Mouse (Mus musculus) megakaryocyte progenitor cell, adult 5-6 weeks (primary cell): ENCODE measurements around the gene C330007P06Rik. TPM values are rescaled to one million over a fixed set of nuclear protein-coding genes. Genes with fewer than 3 reads are reported as not detected.
"Not testable (repeated sequence)": the region's sequence is repeated elsewhere in the genome, so short reads cannot be mapped to it uniquely, and the experiment has no call there.

Experiments
- ATAC-seq: replicated peaks from 2 replicates; pipeline ENCODE4 v1.8.0; 2016; ENCODE audit warnings: mild to moderate bottlenecking, moderate TSS enrichment, inconsistent platforms; ENCODE audit not compliant: poor library complexity
- total RNA-seq, 2 experiments: library from RNA; stranded (forward) in 1 of 2; stranded (reverse) in 1 of 2; fragments of 157-497, 149-512 nt in 1 of 2; fragments of 200-1000 nt in 1 of 2; gene quantifications; 2 replicates each; pipeline versions ENCODE4 v1.2.3 to v1.2.4; 2015 to 2017

C330007P06Rik gene
- total RNA-seq (2015) (29.1 and 31.2 TPM in 2 replicates), total RNA-seq (2017) (63.5 and 75.6 TPM in 2 replicates)

DNA sequence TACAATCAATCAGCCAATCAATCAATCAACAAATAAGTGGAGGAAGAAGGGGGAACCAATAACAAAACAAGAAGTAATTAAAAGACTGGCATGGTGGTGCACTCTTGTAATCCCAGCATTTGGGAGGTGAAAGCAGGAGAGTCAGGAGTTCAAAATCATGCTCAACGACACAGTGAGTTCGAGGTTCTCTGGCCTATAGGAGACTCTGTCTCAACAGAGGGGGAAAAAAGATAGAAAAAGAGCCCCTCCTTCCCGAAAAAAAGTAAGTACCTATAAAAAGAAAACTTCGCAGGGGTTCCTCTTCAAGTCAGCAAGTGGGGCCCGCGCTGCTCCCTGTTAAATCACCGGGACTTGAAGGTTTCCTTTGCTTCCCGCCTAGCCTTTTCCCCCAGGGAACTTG is at the start of gene C330007P06Rik, which contains the start of gene Ube2a:
Gene C330007P06Rik, minus strand, starts transcription at position 347 of the 400 bp plus-strand sequence.
Gene Ube2a, plus strand, starts transcription at position 136 of the 400 bp plus-strand sequence.
- ATAC-seq, result peak; percentile 30; the same call in 1 of the 2 replicates

DNA sequence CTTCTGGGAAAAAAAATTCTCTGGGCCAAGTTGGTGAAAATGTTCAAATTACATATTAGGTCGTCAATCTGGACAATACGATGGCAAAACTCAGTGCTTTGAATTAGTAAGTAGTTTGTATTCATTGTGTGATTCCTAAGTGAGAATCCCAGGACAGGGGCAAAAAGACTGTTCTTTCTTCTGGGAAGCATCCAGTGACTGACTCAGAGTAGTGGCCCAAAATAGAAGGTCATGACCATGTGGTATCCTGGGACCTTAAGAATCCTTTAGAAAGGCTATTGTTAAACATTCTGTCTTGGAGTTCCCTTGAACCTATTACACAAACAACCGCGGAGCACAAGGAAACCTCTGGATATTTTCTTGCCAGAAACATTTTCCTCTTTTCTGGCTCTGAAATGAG is 47.4 kb upstream of the C330007P06Rik start:
- no peak for ATAC-seq

DNA sequence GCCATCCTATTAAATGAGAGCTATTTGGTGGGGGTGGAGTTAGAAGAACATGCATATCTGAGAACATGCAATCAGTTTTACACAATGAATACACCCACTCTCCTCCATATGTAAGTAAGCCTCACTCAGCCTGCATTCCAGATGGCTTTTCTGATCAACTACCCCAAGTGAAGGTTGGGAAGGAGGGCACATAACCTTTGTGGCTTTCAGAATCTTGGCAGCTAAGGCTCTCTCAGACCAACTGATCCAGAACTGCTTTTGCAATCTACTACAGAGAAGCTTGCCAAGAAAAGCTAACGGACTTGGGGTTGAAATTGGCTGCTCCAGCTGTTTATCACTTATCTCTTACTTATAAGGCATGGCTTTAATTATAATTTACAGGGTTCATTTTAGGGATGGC is 43.8 kb upstream of the C330007P06Rik start:
- ATAC-seq, result peak; percentile 50

DNA sequence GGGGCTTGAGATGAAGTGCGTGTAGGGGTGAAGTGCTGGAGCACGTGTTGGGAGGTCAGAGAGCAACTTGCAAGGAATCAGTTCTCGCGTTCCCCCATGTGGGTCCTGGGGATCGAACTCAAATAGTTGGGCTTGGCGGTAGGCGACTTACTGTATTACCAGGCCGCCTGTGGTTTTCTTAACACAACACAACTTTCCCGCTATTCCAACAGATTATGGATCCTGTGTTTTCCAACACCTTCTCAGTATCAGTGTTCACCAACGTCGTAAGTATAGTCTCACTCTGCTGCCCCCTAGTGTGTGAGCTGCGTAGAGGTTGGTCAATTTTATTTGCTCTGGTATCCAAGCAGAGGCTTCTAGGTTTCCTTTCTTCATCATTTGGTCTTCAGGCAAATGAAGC is 37.4 kb upstream of the C330007P06Rik start:
- peak; percentile 90 for ATAC-seq

DNA sequence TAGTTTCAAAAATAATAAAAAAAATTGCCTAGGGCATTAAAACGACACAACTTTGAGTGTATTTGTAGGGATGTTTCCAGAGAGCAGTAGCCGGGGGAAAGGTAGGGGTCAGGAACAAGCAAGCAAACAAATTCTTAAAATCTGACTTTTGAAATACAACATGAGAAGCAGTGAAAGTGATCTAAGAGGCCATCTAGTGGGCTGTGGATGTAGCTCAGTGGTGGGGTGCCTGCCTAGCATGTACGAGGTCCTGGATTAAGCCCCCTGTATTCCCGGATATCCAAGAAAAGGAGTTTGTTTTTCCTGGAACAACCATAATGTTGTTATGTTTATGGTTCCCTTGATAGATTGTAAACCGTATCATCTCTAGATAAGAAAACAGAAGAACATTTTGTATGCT is 32.6 kb upstream of the C330007P06Rik start:
- peak; percentile 27; the same call in 1 of the 2 replicates for ATAC-seq

DNA sequence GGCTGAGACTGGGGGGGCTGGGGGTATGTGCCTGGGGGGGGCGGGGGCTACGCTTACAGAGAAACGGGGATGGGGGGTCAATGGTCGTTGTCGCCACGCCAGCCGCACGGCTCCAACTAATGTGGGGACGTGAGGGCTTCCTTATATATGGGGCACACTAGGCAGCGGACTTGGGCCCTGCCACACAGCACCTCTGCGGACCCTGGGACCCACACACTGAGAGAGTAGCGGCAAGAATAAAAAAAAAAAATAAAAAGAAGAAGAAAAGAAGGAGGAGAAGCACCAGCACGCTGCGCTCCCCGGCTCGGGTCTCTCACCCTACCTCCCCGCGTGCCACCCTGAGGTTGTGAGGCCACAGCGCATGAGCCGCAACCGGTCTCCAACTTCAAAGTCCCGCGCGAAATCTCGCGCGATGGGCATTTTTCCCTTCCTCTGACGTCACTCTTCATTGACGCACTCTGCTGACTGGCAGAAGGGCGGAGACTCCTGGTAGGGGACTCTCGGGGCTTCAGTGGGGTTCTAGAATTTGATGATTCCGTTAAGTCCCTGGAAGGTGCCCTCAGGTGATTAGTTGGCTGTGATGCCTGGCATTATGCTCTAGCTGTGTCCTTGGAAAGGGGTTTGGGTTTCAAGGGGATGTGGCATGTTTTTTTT is 29.3 kb upstream of the C330007P06Rik start:
- ATAC-seq, result peak; percentile 93

DNA sequence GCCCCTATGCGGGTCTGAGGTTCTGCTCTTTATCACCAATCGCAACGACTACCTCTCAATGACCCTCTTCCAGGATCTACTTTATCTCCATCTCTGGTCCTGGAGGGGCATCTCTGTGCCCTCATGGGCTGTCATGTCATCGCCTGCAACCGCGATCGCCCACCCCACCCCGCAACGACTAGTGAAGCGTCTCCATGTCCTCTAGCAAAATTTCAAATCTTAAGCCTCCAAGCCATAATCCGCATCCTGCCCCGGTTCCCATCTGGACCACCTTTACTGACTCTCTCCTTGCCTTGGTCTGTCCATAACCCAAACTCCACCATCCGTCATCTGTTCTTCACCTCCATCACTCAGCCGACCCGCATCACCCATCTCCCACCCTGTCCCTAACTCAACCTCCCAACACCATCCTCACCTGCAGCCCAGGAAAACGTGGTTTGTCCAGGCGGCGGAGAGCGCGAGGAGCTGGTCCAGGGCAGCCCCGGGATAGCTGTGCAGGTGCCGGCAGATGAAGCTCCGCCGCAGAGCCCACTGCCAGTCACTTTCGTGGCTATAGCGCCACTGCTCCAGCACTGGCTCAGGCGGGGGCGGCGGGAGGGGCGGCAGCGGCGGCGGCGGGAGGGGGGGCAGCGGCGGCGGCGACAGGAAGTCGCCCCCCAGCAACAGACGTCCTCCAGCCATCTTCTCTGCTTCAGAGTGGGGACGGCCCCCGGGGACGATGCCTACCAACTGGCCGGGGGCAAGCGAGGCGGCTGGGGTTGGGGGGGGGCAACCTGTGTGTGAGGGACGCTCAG is 28.6 kb upstream of the C330007P06Rik start, which contains the start of gene Nkrf:
Gene Nkrf, minus strand, starts transcription at position 579 of the 794 bp plus-strand sequence.
- peak; percentile 33; the same call in 1 of the 2 replicates for ATAC-seq

DNA sequence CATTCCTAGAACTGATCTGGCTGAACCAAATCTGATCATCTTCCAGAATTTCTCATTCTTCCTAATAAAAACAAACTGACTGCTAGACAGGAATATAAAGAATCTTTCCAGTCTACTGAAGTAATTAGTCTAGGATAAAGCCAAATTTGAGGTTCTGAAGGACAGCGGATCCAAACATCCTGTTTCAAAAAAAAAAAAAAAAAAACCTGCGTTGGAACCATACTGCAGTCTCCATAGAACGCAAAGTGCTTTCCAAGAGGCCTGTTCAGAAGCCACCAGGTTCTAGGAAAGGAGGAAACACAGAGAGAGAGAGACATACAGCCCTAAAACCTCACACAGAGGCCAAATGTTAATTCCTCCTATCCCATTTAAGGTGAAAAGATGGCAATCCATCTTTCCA is 27.7 kb upstream of the C330007P06Rik start:
- no peak for ATAC-seq

DNA sequence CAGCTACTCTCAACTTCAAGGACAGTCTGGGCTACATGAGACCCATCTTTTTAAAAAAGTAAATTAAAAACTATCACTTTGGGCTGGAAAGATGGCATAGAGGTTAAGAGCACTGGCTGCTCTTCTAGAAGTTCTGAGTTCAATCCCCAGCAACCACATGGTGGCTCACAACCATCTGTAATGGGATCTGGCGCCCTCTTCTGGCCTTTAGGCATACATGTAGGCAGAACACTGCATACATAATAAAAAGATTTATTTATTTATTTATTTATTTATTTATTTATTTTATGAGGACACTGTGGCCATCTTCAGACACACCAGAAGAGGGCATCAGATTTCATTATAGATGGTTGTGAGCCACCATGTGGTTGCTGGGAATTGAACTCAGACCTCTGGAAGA is 25.0 kb upstream of the C330007P06Rik start:
- not testable (repeated sequence) for ATAC-seq

DNA sequence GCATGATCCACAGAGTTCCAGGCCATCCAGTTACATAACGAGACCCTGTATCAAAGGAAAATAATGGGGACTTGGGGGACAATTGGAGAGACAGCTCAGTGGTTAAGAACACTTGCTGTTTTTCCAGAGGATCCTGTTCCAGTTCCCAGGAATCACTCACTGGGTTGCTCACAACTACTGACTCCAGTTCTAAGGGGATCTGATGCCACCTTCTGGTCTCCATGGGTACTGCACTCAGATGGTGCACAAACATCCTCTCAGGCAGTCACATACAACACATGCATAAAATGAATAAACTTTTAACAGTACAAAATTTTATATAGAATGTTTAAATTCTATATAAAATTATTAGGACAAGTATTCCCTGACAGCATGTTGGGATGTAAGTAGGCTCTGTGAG is 10.8 kb upstream of the C330007P06Rik start:
- 0 out of 2 replicates have a peak, but pooled peaks have one; percentile 31 for ATAC-seq

DNA sequence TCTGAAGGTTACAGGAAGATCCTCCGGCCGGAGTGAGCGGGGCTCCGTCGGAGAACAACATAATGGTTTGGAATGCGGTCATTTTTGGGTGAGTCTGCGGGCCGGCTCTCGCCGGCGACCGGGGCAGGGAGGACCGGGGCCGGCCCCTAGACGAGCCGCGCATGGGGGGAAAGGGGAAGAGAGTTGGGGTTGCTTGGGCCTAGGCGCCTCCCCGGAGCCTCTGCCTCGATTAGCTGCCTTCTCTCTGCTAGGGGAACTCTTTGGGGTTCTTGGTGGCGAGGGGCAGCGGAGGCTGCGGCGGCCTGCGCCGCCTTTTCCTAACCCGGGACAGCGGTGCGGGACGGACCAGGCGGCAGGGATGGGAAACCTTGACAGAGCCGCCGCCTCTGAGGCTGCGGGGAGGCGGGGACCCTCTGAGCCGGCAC is 805 bp upstream of the C330007P06Rik start:
- peak; percentile 32 for ATAC-seq

DNA sequence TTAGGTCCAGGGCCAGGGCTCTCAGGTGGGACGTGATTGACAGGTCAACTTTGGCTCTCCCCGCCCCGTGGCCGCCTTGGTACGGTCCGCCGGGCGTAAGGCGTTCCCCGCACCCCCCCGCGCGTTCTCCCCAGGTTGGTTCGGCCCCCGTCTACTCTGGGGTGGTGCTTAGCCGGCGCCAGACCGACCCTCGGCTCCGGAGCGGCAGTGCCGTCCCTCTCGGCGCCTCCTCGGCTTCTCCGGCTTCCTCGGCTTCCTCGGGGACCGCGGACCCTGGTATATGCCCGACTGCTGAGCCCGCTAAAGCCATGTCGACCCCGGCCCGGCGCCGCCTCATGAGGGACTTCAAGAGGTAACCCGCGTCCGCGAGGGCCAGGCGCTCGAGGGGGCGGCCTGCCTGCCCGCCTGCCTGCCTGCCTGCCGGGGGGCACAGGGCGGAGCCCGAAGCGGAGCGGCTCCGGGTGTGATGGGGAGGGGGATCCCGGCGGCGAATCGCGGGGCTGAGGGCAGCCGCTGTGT is 326 bp upstream of the C330007P06Rik start:
- peak; percentile 94 for ATAC-seq

DNA sequence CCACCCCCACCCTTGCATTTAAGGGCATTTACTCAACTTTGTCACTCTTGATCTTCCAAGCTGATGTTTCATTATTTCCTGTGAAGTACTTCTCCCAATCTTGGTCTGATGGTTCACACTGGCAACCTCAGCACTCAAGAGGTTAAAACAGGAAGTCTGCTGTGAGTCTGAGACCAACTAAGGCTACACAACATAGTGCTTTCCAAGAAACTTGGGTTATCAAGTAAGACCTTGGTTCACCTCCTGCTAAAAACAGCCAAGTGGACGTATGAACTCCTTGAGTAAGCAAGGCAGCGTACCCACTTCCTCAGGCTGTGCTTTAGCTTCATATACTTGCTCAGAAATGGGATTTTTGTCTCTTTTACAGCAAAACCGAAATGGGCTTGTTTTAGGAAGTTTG is 3.5 kb downstream of the C330007P06Rik start:
- ATAC-seq, result peak; percentile 59

DNA sequence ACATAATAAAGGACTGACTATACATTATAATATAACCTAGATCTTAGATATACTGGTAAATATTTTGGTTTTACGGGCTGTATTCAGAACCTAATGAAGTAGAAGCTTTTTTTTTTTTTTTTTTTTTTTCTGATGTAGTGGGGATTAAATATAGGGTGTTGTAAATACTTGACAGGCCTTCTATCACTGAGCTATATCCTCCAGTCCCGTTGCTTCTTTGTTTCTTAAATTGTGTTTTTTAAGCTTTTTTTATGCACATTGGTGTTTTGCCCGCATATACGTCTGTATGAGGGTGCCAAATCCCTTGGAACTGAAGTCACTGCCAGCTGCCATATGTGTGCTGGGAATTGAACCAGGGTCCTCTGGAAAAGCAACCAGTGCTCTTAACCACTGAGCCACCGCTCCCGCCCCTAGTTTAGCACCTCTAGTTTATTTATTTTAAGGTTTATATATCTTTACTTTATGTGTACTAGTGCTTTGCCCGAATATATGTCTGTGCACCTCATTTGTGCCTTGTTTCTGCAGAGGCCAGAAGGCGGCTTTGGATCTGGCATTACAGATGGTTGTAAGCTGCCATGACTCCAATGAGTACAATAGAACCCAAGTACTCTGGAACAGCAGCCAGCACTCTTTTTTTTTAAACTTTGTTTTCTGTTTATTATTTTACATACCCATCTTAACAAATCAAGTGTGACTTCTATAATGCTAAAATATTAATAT is 9.1 kb downstream of the C330007P06Rik start:
- ATAC-seq, result no peak

DNA sequence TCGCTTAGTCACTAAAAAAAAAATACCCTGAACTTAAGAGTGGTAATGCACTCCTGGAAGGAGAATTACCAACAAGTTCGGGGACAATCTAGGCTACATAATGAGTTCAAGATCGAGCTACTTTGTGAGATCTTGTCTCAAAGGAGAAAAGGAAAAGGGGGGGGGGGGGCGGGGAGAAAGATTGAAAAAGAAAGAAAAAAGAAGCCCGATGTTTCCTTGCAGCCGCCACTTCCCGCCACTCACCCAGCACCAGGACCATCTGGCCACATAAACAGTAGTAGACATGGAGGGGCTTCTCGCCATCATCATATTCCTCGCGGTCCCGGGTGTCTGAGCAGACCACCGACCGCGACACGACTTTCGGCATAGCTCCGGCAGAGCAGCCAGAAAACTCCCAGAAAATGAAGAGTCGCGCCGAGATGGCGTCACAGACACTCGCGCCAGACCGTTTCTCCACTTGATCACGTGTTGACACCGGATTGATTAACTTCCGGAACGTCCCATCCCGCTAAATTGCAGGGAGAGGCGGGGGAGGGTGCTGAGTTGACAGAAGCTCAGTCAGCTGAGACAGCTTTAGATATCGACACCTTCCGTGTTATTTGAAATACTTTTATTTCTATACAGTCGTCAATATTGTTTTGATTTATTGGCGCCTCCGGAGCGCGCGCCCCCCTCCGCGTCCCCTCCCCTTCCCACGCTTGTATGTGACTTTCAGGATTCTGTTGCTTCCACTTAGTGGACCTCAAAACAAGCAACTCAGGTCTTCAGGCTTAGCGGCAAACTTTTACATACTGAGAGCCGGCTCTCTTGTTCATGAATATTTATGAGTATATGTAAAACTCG is 9.9 kb downstream of the C330007P06Rik start:
- peak; percentile 100 for ATAC-seq

DNA sequence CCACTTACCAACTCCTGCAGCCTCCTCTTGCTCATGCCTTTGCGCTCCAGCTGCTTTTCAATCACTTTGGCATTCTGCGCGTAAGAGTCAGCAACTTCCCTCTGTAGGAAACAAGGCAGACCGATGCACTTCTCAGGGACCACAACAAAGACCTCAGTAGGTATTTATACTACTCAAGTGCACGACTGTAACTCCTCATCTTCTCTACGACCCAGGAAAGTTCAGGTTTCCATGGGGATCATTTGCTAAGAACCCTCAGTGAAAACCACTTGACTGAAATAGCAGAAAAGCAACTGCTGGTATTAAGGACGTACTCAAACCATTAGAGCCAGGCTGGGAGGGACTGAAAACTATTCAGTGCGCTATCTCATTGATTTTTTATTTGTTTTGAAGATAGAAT is 21.3 kb downstream of the C330007P06Rik start:
- ATAC-seq, result no peak

DNA sequence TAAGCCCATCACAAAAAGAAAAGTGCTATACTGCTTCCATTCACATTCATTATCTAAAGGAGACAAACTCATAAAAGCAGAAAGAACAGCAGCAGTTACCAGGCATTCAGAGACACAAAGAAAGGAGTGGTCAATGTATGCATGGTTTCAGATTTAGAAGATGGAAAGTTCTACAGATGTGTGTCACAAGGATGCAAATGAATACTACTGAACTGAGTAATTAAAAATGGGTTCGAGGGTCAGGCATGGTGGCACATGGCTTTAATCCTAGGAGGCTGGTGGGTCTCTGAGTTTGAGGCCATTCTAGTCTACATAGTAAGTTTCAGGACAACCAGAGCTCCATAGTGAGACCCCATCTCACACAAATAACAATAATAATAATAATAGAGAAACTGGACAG is 26.8 kb downstream of the C330007P06Rik start:
- ATAC-seq, result no peak

DNA sequence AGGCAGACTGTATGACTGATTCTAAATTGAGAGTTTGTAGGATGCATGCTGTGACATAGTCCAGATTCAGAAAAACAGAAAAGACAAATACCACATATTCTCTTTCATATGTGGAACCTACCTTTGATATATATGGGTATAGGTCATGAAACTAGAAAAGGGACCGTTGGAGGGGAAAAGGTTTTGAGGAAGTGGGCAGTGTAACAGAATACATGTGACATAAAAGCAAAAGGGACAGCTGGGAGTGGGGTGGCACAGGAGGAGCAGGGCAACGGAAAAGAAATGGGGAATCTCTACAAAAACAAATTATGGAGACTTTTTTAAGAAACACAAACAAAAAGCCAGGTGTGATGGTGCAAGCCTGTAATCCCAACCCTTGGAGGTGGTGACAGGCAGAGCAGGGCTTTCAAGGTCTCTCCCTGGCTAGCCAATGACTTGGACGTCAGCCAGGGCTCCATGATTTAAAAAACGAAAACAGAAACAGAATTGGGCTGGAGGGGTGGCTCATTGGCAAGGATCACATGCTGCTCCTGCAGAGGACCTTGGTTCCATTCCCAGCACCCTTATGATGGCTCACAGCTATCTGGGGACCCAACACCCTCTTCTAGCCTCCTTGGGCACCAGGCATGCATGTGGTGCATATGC is 30.4 kb downstream of the C330007P06Rik start:
- ATAC-seq, result peak; percentile 75

DNA sequence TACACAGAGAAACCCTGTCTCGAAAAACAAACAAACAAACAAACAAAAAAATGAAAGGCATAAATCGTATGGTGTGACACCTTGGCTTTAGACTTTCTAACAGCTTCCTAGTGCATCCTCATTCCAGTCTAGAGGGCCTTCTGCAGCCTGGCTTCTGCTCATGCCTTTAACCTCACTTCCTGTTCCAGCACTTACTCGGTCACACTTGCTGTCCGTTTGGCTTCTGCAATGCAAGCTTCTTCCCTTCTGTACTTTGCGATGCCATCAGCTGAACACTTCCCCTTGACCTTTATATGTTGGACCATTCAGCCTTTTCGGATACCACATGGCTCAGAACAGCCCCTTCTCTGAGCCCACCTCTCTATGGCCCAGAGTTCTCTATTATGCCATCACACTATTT is 32.2 kb downstream of the C330007P06Rik start:
- ATAC-seq, result peak; percentile 78

DNA sequence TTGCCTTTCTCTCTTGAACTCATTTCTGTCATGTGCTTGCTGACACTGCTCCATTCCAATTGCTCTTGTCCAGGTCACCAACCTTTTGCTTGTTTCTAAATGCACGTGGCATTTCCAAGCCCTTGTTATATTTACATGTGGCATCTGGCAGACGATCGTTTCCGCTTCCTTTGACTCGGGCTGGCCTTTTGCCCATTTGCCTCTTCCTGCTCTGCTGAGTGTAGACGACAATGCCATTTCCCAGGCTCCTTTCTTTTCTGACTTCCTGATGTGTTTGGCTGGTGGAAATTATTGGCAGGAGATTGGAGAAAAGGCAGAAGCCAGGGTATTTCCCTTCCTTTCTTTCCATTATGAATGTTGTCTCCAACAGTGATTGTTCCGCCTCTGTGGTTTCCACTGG is 34.5 kb downstream of the C330007P06Rik start:
- ATAC-seq, result no peak
